Mouse (Mus musculus) heart, embryonic 15.5 days (tissue): ENCODE measurements around the gene Lpin2. TPM values are rescaled to one million over a fixed set of nuclear protein-coding genes. Genes with fewer than 3 reads are reported as not detected.

Experiments
- ATAC-seq: fragments of 200-750 bp; cut with Nextera tagmentation; replicated peaks from 2 replicates; pipeline ENCODE4 v1.8.0; 2017; ENCODE audit warnings: low read depth, moderate TSS enrichment; ENCODE audit not compliant: insufficient number of reproducible peaks, insufficient read depth, low FRiP score
- H3K27ac ChIP-seq: fragments of 300-500 bp; sonication (generic); 2 replicates; pipeline ENCODE4 v1.5.1; 2015; ENCODE audit warnings: mild to moderate bottlenecking, inconsistent platforms
- H3K27me3 ChIP-seq: fragments of 300-500 bp; sonication (generic); 2 replicates; pipeline ENCODE4 v1.6.1; 2015; ENCODE audit warnings: inconsistent platforms
- H3K36me3 ChIP-seq: fragments of 300-500 bp; sonication (generic); 2 replicates; pipeline ENCODE4 v1.6.1; 2015; ENCODE audit warnings: mild to moderate bottlenecking, inconsistent platforms
- H3K4me1 ChIP-seq: fragments of 300-500 bp; sonication (generic); replicated peaks from 2 replicates; pipeline ENCODE4 v1.6.1; 2015; ENCODE audit warnings: inconsistent platforms
- H3K4me2 ChIP-seq: fragments of 300-500 bp; sonication (generic); 2 replicates; pipeline ENCODE4 v1.6.1; 2015; ENCODE audit warnings: inconsistent platforms, mild to moderate bottlenecking, moderate library complexity
- H3K4me3 ChIP-seq: fragments of 300-500 bp; sonication (generic); 2 replicates; pipeline ENCODE4 v1.5.1; 2015; ENCODE audit warnings: mild to moderate bottlenecking, inconsistent platforms
- H3K9ac ChIP-seq: fragments of 300-500 bp; sonication (generic); 2 replicates; pipeline ENCODE4 v1.6.1; 2015; ENCODE audit warnings: mild to moderate bottlenecking, inconsistent platforms
- H3K9me3 ChIP-seq: fragments of 300-500 bp; sonication (generic); replicated peaks from 2 replicates; pipeline ENCODE4 v1.6.1; 2016; ENCODE audit warnings: inconsistent platforms
- WGBS: fragments of 180-500 bp; shearing (Covaris S2); methylation state at CpG from one replicate; pipeline ENCODE4 v1.1.7; 2015; ENCODE audit warnings: mixed read lengths; 5-methylcytosine and 5-hydroxymethylcytosine counted together
- polyA plus RNA-seq: library from polyadenylated mRNA; unstranded; fragments of >200 nt; fragmentation: Nextera tagmentation; extraction: Ambion mirVana; gene quantifications from 2 replicates; pipeline ENCODE4 v1.2.1, GENCODE M21; 2015

Gene Lpin2
- polyA plus RNA-seq, 1 experiment from 2014 or later = 12.3 TPM

DNA sequence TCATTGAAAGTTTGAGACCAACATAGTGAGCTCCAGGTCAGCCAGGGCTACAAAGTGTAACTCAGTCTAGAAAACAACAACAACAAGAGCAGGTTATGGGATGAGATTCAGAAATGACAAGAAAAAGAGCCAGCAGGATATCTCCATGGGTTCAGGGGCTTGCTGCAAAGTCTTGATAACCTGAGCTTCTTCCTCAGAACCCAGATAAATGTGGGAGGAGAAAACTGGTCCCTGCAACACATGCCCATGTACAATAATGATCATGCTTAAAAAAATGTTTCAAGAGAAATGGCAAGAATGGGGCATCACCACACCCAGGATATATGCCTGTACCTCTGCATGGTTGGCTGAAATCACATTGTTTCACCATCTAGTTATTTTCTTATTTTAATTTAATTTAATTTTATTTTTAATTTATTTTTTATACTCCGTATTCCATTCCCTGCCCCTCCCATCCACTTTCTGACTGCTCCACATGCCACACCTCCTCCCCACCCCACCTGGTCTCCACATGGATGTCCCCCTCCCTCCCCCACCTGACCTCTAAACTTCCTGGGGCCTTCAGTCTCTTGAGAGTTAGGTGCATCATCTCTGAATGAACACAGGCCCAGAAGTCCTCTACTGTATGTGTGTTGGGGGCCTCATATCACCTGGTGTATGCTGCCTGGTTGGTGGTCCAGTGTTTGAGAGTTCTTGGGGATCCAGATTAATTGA is 37.0 kb upstream of the Lpin2 start:
- Histone ChIP-seq H3K27ac (no peak overlapping the region), H3K27me3 (no peaks in the 10 kb centered on the region), H3K4me3 (no peak overlapping the region), H3K36me3 (no peaks in the 10 kb centered on the region), H3K4me1 (no peaks in the 10 kb centered on the region), H3K4me2 (no peak overlapping the region), H3K9ac (no peak overlapping the region), H3K9me3 (no peaks in the 10 kb centered on the region)
- no peak for ATAC-seq
- WGBS = 94% methylated on average over 1 of the region's 1 CpGs

DNA sequence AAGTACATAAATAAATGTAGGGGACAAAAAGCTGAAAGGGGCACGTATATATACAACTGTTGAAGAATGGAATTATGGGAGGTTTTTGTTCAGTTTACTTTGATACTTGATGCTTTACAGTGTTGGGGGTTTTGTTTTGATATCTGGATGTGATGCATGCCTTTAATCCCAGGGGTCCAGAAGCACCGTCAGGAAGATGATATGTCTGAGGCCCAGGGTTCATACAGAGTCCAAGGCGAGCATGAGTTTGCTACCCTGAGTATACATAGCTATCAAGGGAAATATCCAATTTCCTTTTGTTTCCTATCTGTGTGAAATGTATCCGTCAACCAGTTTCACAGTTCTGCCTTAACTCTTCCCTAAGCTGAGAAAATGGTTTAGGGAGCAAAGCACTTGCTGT is 29.0 kb upstream of the Lpin2 start:
- 43% methylated on average over 4 of the region's 4 CpGs for WGBS
- Histone ChIP-seq H3K9me3 (no peaks in the 10 kb centered on the region), H3K27ac (no peak overlapping the region), H3K4me2 (no peak overlapping the region), H3K9ac (no peak overlapping the region), H3K36me3 (no peaks in the 10 kb centered on the region), H3K4me3 (no peak overlapping the region), H3K27me3 (no peaks in the 10 kb centered on the region), H3K4me1 (no peaks in the 10 kb centered on the region)
- ATAC-seq = no peak

DNA sequence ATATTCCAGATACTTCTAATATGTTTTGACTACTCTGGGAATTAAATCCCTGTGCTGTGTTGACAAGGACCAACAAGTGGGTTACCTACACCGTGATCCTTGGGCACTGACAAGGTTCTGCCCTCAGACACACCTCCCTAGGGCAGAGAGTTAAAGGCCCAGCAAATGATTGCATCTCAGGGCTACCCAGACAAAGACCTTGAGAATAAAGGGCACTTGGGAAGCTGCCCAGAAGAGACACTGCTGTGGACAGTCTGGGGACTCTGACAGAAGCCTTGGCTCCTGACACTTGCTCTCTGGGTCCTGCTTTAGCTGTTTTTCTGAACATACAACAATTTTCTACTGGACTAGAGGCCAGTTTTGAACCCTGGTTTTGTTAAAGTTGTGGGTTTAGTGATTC is 27.1 kb upstream of the Lpin2 start:
- Histone ChIP-seq H3K9me3 (no peaks in the 10 kb centered on the region), H3K4me3 (no peak overlapping the region), H3K4me1 (peaks cover 2% of the 10 kb centered on the region; the same call in 1 of the 2 replicates), H3K4me2 (no peak overlapping the region), H3K27me3 (no peaks in the 10 kb centered on the region), H3K9ac (no peak overlapping the region), H3K27ac (no peak overlapping the region), H3K36me3 (no peaks in the 10 kb centered on the region)
- 43% methylated on average over 1 of the region's 1 CpGs for WGBS
- ATAC-seq = no peak

DNA sequence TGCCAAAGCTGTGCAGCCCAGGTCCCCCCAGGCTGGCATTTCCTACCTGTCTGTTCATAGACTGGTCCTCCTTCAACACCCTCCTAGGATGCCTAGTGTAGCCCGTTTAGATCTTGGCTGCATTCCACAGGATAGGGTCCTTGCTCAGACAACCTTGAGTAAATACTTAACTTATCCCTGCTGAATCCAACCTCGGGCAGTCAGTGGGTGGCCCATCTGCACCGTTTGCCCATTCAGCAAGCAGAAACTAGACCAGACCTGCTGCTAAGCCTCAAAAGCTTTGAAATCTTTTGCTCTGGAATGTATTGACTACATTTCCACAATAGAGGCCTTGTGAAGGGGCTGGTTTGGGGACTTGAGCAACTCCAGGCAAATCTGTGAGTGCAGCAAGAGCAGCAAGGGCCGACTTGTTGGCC is 23.2 kb upstream of the Lpin2 start:
- no peak overlapping the region for H3K4me3 ChIP-seq
- H3K27ac ChIP-seq = no peak overlapping the region; the same call in 1 of the 2 replicates
- H3K9ac ChIP-seq = no peak overlapping the region
- ATAC-seq = no peak
- H3K4me2 ChIP-seq = no peak overlapping the region
- no peaks in the 10 kb centered on the region for H3K27me3 ChIP-seq
- no peaks in the 10 kb centered on the region for H3K36me3 ChIP-seq
- H3K4me1 ChIP-seq = peaks cover 2% of the 10 kb centered on the region; the same call in 1 of the 2 replicates
- no peaks in the 10 kb centered on the region for H3K9me3 ChIP-seq
- WGBS = 28% methylated on average over 4 of the region's 4 CpGs

DNA sequence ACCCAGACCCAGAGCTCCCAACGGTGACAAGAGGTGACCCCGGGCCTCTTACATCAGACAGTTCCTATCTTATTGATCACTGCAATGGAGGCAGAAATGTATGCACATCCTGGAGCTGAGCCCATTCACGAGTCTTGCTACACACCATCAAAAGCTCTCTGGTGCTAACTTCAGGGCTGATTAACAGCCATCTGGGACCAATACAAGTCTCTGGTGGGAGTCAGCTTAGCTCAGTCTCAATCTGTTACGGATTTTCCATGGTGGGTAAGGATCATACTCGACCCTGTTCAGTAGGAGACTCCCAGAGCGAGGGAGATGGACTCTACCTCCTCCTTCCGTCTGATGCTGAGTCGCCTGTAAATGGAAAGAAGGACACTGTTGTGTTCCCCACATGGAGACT is 22.6 kb upstream of the Lpin2 start:
- H3K9me3 ChIP-seq = no peaks in the 10 kb centered on the region
- 72% methylated on average over 8 of the region's 8 CpGs for WGBS
- H3K4me1 ChIP-seq = peaks cover 2% of the 10 kb centered on the region; the same call in 1 of the 2 replicates
- no peaks in the 10 kb centered on the region for H3K27me3 ChIP-seq
- no peak overlapping the region for H3K9ac ChIP-seq
- no peak overlapping the region for H3K4me2 ChIP-seq
- no peak for ATAC-seq
- no peak overlapping the region for H3K4me3 ChIP-seq
- no peaks in the 10 kb centered on the region for H3K36me3 ChIP-seq
- H3K27ac ChIP-seq = no peak overlapping the region; the same call in 1 of the 2 replicates

DNA sequence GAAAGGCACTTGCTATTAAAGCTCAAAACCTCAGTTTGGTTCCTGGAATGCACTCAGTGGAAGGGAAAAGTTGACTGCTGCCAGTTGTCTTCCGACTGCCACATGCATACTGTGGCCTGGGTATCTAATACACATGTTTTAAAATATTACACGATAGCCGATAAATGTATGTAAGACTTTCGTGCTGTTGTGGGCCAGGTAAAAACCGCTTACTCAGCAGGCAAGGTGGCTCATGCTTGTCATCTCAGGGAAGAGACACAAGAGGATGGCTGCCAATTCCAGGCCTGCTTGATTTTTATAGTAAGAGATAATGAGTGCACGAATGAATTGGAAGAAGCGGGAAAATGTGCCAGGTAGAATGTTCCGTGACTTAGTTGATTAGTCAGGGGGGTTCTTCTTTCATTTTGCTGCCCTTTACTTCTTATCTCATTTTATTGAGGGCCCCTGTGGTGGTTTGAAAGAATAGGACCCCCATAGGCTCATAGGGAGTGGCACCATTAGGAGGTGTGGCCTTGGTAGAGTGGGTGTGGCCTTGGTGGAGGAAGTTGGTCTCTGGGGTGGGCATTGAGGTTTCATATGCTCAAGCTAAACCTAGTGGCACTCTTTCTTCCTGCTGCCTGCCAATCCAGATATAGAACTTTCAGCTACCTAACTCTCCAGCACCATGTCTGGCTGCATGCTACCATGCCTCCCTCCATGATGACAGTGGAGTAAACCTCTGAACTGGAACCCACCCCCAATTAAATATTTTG is 21.9 kb upstream of the Lpin2 start:
- no peak for ATAC-seq
- Histone ChIP-seq H3K9me3 (no peaks in the 10 kb centered on the region), H3K36me3 (no peaks in the 10 kb centered on the region), H3K27ac (no peak overlapping the region), H3K4me2 (no peak overlapping the region), H3K4me1 (peaks cover 2% of the 10 kb centered on the region; the same call in 1 of the 2 replicates), H3K4me3 (no peak overlapping the region), H3K27me3 (no peaks in the 10 kb centered on the region), H3K9ac (no peak overlapping the region)
- 88% methylated on average over 8 of the region's 8 CpGs for WGBS

DNA sequence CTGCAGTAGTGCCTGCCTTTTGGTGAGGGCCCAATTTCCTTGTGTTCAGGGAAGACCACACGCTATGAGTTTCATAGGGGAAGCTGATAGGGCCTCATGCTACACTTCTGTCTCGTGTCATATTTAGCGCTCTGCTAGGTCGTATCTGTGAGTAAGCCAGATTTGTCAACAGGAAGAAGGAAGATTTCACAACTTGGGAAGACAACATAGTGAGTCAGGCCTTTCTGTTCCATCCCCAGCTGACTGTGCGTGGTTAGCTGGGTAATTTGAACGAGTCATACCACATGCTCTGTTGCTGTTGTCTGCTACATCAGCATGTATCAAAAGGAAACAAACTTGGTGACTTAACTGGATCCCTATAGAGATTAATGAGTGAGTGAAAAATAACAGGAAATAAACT is 17.4 kb upstream of the Lpin2 start:
- Histone ChIP-seq H3K4me3 (no peak overlapping the region), H3K36me3 (no peaks in the 10 kb centered on the region), H3K9ac (no peak overlapping the region), H3K9me3 (no peaks in the 10 kb centered on the region), H3K4me1 (peaks cover 10% of the 10 kb centered on the region; the same call in 1 of the 2 replicates), H3K27ac (no peak overlapping the region), H3K4me2 (no peak overlapping the region), H3K27me3 (no peaks in the 10 kb centered on the region)
- 46% methylated on average over 6 of the region's 6 CpGs for WGBS
- no peak for ATAC-seq

DNA sequence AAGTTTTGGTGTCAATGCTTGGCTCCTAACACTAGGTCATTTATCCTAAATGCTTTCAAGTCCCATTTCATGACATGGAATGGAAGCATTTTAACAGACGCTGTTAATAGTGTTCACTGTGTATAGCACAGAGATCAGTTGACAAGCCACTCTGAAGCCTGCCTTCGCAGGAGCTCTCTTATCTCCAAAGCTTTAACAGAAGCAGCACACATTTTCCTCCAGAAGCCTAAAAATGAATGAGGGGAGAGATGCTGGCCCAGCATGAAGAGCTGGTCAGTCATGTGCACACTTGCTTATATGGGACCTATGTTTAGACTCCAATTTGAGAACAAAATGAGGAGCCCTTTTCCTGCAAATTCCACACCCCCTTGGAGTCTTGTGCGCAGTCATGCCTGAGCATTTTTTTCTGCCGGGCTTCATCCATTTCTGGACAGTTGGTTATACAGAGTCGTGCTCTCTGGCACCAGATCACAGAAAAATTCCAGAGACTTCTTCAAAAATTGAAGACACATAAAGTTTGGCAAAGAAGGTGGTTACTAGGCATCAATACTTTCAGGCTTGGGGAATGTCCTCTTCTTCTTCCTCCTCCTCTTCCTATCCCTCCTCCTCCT is 14.1 kb upstream of the Lpin2 start:
- H3K9ac ChIP-seq = no peak overlapping the region
- H3K4me1 ChIP-seq = peaks cover 10% of the 10 kb centered on the region; the same call in 1 of the 2 replicates
- WGBS = 39% methylated on average over 5 of the region's 5 CpGs
- no peak overlapping the region for H3K4me2 ChIP-seq
- no peaks in the 10 kb centered on the region for H3K27me3 ChIP-seq
- H3K27ac ChIP-seq = no peak overlapping the region
- no peak for ATAC-seq
- H3K9me3 ChIP-seq = no peaks in the 10 kb centered on the region
- H3K36me3 ChIP-seq = no peaks in the 10 kb centered on the region
- H3K4me3 ChIP-seq = no peak overlapping the region

DNA sequence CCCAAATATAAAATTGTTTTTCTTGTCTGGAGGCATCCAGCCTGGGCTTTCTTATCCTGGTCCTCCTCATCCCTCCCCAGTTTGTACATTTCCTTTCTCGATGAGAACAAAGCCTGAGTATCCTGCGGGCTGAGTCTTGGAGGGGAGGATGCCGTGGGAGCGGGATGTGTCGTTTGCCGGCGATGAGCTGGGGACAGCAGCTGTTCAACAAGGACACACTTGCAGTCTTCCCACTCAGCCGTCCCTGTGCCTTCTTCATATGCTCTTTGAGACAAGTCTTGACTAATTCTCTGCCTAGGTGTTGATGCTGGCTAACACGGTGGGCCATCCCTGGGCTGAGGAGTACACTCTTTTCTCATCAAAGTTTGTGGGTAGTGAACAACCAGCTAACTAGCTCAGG is 13.5 kb upstream of the Lpin2 start:
- H3K27me3 ChIP-seq = no peaks in the 10 kb centered on the region
- H3K9me3 ChIP-seq = no peaks in the 10 kb centered on the region
- H3K4me1 ChIP-seq = peaks cover 10% of the 10 kb centered on the region; the same call in 1 of the 2 replicates
- no peak overlapping the region for H3K9ac ChIP-seq
- no peak overlapping the region for H3K27ac ChIP-seq
- no peak for ATAC-seq
- H3K4me3 ChIP-seq = no peak overlapping the region
- no peaks in the 10 kb centered on the region for H3K36me3 ChIP-seq
- WGBS = 45% methylated on average over 9 of the region's 9 CpGs
- H3K4me2 ChIP-seq = no peak overlapping the region

DNA sequence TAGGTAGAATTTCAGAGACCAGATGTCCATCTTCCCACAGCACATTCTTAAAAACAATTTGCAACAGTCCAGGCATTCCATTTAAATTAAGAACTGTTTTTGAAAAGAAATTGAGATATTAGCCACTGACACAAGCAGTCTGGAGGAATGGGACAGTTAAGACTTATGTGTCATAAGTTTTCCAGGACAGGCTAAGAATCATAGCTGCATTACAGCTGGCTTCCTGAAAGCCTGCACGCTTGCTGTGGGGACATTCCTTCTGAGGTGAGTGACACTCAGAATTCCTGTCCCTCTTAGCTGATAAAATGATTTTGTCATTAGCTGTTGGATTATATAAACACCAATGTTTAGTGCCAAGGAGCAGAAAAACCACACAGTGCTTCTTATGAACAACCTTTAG is 12.7 kb upstream of the Lpin2 start:
- H3K4me2 ChIP-seq = no peak overlapping the region
- WGBS = 40% methylated on average over 1 of the region's 1 CpGs
- H3K4me1 ChIP-seq = peaks cover 10% of the 10 kb centered on the region; the same call in 1 of the 2 replicates
- H3K27ac ChIP-seq = no peak overlapping the region
- H3K9ac ChIP-seq = no peak overlapping the region
- ATAC-seq = no peak
- H3K36me3 ChIP-seq = no peaks in the 10 kb centered on the region
- no peaks in the 10 kb centered on the region for H3K9me3 ChIP-seq
- no peak overlapping the region for H3K4me3 ChIP-seq
- no peaks in the 10 kb centered on the region for H3K27me3 ChIP-seq

DNA sequence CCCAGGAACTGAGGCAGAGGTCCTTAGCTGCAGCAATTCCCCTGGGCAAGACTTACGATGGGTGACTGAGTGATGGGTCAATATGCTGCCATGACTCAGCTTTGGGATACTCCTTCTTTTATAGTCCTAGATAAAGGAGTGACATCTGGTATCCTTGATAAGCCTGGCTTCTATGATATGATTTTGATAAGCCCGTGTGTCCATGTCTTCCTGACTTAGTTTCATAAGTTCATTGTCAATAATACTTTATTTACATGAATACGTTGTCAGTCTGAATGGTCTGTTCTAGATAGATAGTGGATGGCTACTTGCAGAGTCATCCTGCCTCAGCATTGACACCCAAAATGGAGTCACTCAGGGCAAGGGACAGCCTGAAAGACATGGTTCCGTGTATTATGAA is 11.2 kb upstream of the Lpin2 start:
- Histone ChIP-seq H3K4me2 (no peak overlapping the region), H3K36me3 (no peaks in the 10 kb centered on the region), H3K4me1 (peaks cover 10% of the 10 kb centered on the region; the same call in 1 of the 2 replicates), H3K27me3 (no peaks in the 10 kb centered on the region), H3K9ac (no peak overlapping the region), H3K4me3 (no peak overlapping the region), H3K9me3 (no peaks in the 10 kb centered on the region), H3K27ac (no peak overlapping the region)
- ATAC-seq = no peak
- WGBS = 69% methylated on average over 4 of the region's 4 CpGs
